ENCODE assay signal across 9 mouse cellular contexts in the genomic region with DNA sequence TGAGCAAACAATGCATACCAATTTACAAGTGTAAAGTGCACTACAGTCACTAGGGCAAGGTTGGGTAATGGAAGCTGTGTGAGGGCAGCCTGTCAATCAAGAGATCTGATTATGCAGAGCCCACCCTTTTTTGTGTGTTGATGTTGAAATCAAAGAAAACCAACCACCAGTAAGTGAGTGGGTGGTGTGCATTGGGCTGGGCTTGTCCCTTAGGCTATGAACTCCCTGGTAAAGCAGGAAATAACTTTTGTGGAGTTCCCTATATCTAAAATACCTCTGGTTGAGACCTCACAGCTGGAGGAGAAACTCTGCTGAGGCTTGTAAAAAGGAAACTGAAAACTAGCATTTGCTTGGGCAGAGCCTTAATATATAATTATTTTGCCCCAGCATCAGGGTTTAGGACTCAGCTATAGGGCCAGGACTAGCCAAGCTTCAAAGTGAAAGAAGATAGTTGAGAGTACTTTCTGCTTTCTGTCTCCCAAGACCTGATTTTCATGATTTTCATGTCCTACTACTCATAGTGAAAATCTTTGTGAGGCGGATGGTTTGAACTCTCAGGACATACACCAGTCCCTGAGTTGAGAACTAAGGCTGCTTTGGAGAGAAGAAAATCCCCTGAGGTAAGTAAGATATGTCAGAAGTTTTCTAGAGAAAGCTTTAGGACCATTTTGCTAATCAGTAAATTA. TPM values are rescaled to one million over a fixed set of nuclear protein-coding genes. Genes with fewer than 3 reads are reported as not detected.
DNase-seq lines count a peak whose midpoint lies in the region; ATAC-seq and TF ChIP-seq lines count a peak whose summit lies in the region.
"Had no signal": no experiment of that assay in that cellular context is flagged by ENCODE, and none has a peak within 500 bp of the region (broad histone marks: within the 10 kb centered on the region; RNA-seq: fewer than 3 reads in every experiment).

No protein-coding gene starts in this region.

- H3K4me1 ChIP-seq in kidney, embryonic 15.5 days: no peaks in the 10 kb centered on the region
- peaks cover 2 to 27% of the 10 kb centered on the region in 2 experiments; a peak in 2 of 4 replicates for H3K4me1 ChIP-seq in CH12.LX (ENCODE audit: control insufficient read depth in 1 of 2, insufficient read depth in 2 of 2)
- no peaks in the 10 kb centered on the region for H3K4me1 ChIP-seq in intestine, embryonic 15.5 days (replicated peaks)
- peaks cover 7% of the 10 kb centered on the region; the same call in 1 of the 2 replicates for H3K4me1 ChIP-seq in megakaryocyte, embryonic 14.5 days
- no peaks in the 10 kb centered on the region for H3K4me1 ChIP-seq in forebrain, embryonic 10.5 days

- no peak for DNase-seq in kidney, postnatal 14 days
- DNase-seq in CH12.LX (ENCODE audit: extremely low read depth): peak; percentile 83
- no peak for DNase-seq in forebrain, embryonic 10.5 days (ENCODE audit: extremely low spot score, low spot score)
- no peak for DNase-seq in adrenal gland, postnatal 4 days (ENCODE audit: low spot score in 2 of 2)
- no peak for DNase-seq in adrenal gland, postnatal 36 days
- DNase-seq: heart, adult 2 months had no signal

- peak overlapping the region; percentile 55 for H3K27ac ChIP-seq in kidney, embryonic 15.5 days
- peak overlapping the region; percentile 71 for H3K27ac ChIP-seq in CH12.LX (ENCODE audit: insufficient read depth, low read depth)
- H3K27ac ChIP-seq in intestine, embryonic 15.5 days: peak overlapping the region; percentile 38; the same call in 1 of the 2 replicates
- no peak overlapping the region for H3K27ac ChIP-seq in forebrain, embryonic 10.5 days
- H3K27ac ChIP-seq: heart, adult 2 months had no signal

- WGBS in kidney, embryonic 15.5 days: 89% methylated on average over 1 of the region's 1 CpGs
- 86% methylated on average over 1 of the region's 1 CpGs for WGBS in intestine, embryonic 15.5 days
- WGBS in forebrain, embryonic 10.5 days: 81% methylated on average over 1 of the region's 1 CpGs

- H3K4me3 ChIP-seq in kidney, embryonic 15.5 days (replicated peaks): no peak overlapping the region
- H3K4me3 ChIP-seq in CH12.LX (replicated peaks in 1 of 3; ENCODE audit: low read depth in 2 of 3, low read length in 2 of 3, poor library complexity in 1 of 3): peak overlapping the region; percentile 6 to 67 (median 61)
- H3K4me3 ChIP-seq in intestine, embryonic 15.5 days (replicated peaks): no peak overlapping the region
- peak overlapping the region; percentile 35 for H3K4me3 ChIP-seq in megakaryocyte, embryonic 14.5 days (replicated peaks)
- no peak overlapping the region for H3K4me3 ChIP-seq in forebrain, embryonic 10.5 days
- H3K4me3 ChIP-seq: heart, adult 2 months had no signal

- TF ChIP-seq EP300 in CH12.LX (IDR thresholded peaks at IDR 0.05; ENCODE audit: low read length): peak; percentile 73

- ATAC-seq in kidney, embryonic 15.5 days (replicated peaks; ENCODE audit: low FRiP score): peak; percentile 75
- ATAC-seq in intestine, embryonic 15.5 days: peak; percentile 97

- TF ChIP-seq CTCF in CH12.LX (conservative IDR thresholded peaks at IDR 0.05 in 1 of 2, IDR thresholded peaks at IDR 0.05 in 1 of 2; ENCODE audit: low read depth in 2 of 2, low read length in 2 of 2): no peak

- H3K79me2 ChIP-seq in CH12.LX (replicated peaks; ENCODE audit: control insufficient read depth, extremely low read depth, insufficient read depth, poor library complexity, severe bottlenecking): peaks cover 18% of the 10 kb centered on the region

- no peaks in the 10 kb centered on the region for H3K9me3 ChIP-seq in kidney, embryonic 15.5 days (replicated peaks)
- H3K9me3 ChIP-seq in CH12.LX (replicated peaks; ENCODE audit: low read length): no peaks in the 10 kb centered on the region
- H3K9me3 ChIP-seq in intestine, embryonic 15.5 days: no peaks in the 10 kb centered on the region
- H3K9me3 ChIP-seq in megakaryocyte, embryonic 14.5 days: no peaks in the 10 kb centered on the region
- H3K9me3 ChIP-seq in forebrain, embryonic 10.5 days: no peaks in the 10 kb centered on the region; the same call in 1 of the 2 replicates

- TF ChIP-seq POLR2A in CH12.LX (IDR thresholded peaks at IDR 0.05; ENCODE audit: low read depth, low read length): no peak

- no peak for TF ChIP-seq RAD21 in CH12.LX (IDR thresholded peaks at IDR 0.05; ENCODE audit: low read depth, low read length)

- no peaks in the 10 kb centered on the region for H3K27me3 ChIP-seq in kidney, embryonic 15.5 days
- H3K27me3 ChIP-seq in CH12.LX (replicated peaks): no peaks in the 10 kb centered on the region
- H3K27me3 ChIP-seq in intestine, embryonic 15.5 days (replicated peaks): no peaks in the 10 kb centered on the region
- no peaks in the 10 kb centered on the region for H3K27me3 ChIP-seq in megakaryocyte, embryonic 14.5 days (replicated peaks)
- H3K27me3 ChIP-seq in forebrain, embryonic 10.5 days (ENCODE audit: poor library complexity, severe bottlenecking): no peaks in the 10 kb centered on the region

- no peak overlapping the region for H3K9ac ChIP-seq in kidney, embryonic 15.5 days
- H3K9ac ChIP-seq in CH12.LX (ENCODE audit: insufficient read depth, low read depth): peak overlapping the region; percentile 85
- no peak overlapping the region for H3K9ac ChIP-seq in intestine, embryonic 15.5 days

- dilution Hi-C loops in CH12.LX (cut with MboI; ENCODE audit: extremely low pct_ligation_motif_present, extremely low pct_unique_long_range_greater_than_20kb, low sequenced_read_pairs): no loop called here

- H3K36me3 ChIP-seq in kidney, embryonic 15.5 days: no peaks in the 10 kb centered on the region
- no peaks in the 10 kb centered on the region for H3K36me3 ChIP-seq in CH12.LX (replicated peaks in 1 of 2; ENCODE audit: control insufficient read depth in 1 of 2, insufficient read depth in 1 of 2, low read length in 1 of 2)
- H3K36me3 ChIP-seq in intestine, embryonic 15.5 days: no peaks in the 10 kb centered on the region
- H3K36me3 ChIP-seq in megakaryocyte, embryonic 14.5 days (replicated peaks; ENCODE audit: low read length): no peaks in the 10 kb centered on the region
- H3K36me3 ChIP-seq in forebrain, embryonic 10.5 days (replicated peaks): peaks cover 5% of the 10 kb centered on the region; the same call in 1 of the 2 replicates

- H3K4me2 ChIP-seq in kidney, embryonic 15.5 days: no peak overlapping the region
- peak overlapping the region; percentile 99 for H3K4me2 ChIP-seq in CH12.LX (ENCODE audit: insufficient read depth, low read depth, poor library complexity, severe bottlenecking)
- no peak overlapping the region for H3K4me2 ChIP-seq in intestine, embryonic 15.5 days (replicated peaks)

- in situ Hi-C loops in CH12.LX (cut with MboI; ENCODE audit: low pct_ligation_motif_present, low pct_unique_long_range_greater_than_20kb, low sequenced_read_pairs): no loop called here

TF ChIP-seq in CH12.LX, 34 proteins besides CTCF, POLR2A, EP300 and RAD21 (continues in another document):
- TF ChIP-seq MEF2A (IDR thresholded peaks at IDR 0.05; ENCODE audit: borderline replicate concordance, low read depth, low read length) (peak; percentile 84), MAFK (IDR thresholded peaks at IDR 0.05; ENCODE audit: insufficient replicate concordance, low read length) (no peak; the same call in 1 of the 2 replicates), ZKSCAN1 (IDR thresholded peaks at IDR 0.05; ENCODE audit: borderline replicate concordance, low read depth, low read length) (no peak), ZC3H11A (IDR thresholded peaks at IDR 0.05; ENCODE audit: low read depth, low read length) (no peak), E2F4 (IDR thresholded peaks at IDR 0.05; ENCODE audit: insufficient replicate concordance, low read depth, low read length) (no peak), USF1 (IDR thresholded peaks at IDR 0.05; ENCODE audit: low read depth, low read length) (no peak), POLR2AphosphoS2 (IDR thresholded peaks at IDR 0.05; ENCODE audit: low read depth, low read length) (no peak), NRF1 (IDR thresholded peaks at IDR 0.05; ENCODE audit: low read depth, low read length) (no peak), NELFE (IDR thresholded peaks at IDR 0.05; ENCODE audit: low read depth, low read length) (no peak), RCOR1 (conservative IDR thresholded peaks at IDR 0.05; ENCODE audit: low read depth, low read length) (peak; percentile 60; the same call in 1 of the 2 replicates), MXI1 (IDR thresholded peaks at IDR 0.05; ENCODE audit: low read depth, low read length) (peak; percentile 55), MAZ (IDR thresholded peaks at IDR 0.05; ENCODE audit: low read depth, low read length) (peak; percentile 61; the same call in 1 of the 2 replicates), IRF4 (IDR thresholded peaks at IDR 0.05; ENCODE audit: low read depth, low read length) (peak; percentile 82), TBP (conservative IDR thresholded peaks at IDR 0.05; ENCODE audit: low read depth, low read length) (0 out of 2 replicates have a peak, but pooled peaks have one; percentile 62), UBTF (IDR thresholded peaks at IDR 0.05; ENCODE audit: low read depth, low read length) (no peak), GABPA (IDR thresholded peaks at IDR 0.05; ENCODE audit: insufficient replicate concordance, low read depth, low read length) (no peak), CHD1 (IDR thresholded peaks at IDR 0.05; ENCODE audit: low read depth, low read length) (peak; percentile 46), CHD2 (IDR thresholded peaks at IDR 0.05; ENCODE audit: low read length) (no peak), TCF12 (IDR thresholded peaks at IDR 0.05; ENCODE audit: low read depth, low read length) (peak; percentile 59; the same call in 1 of the 2 replicates), HCFC1 (IDR thresholded peaks at IDR 0.05; ENCODE audit: low read depth, low read length) (peak; percentile 36; the same call in 1 of the 2 replicates), JUN (IDR thresholded peaks at IDR 0.05; ENCODE audit: insufficient read depth, low read depth, low read length) (no peak), SMC3 (IDR thresholded peaks at IDR 0.05; ENCODE audit: low read depth, low read length) (no peak), MAX (IDR thresholded peaks at IDR 0.05; ENCODE audit: low read length) (no peak), ZNF384 (IDR thresholded peaks at IDR 0.05; ENCODE audit: low read depth, low read length) (no peak)

RNA-seq across cellular contexts. Expression of a gene that starts 51.6 kb away (rescaled TPM):
- 0.71 and 1.3 TPM in 2 replicates for polyA plus RNA-seq in kidney, embryonic 15.5 days (2015; fragmentation: Nextera tagmentation; extraction: Ambion mirVana)
- total RNA-seq in CH12.LX (2012; rRNA removed) (not detected in 2 replicates), CH12.LX (2014; rRNA removed) (not detected in 2 replicates)
- polyA plus RNA-seq in CH12.LX (2012; ENCODE audit: insufficient read length, low read depth): not detected in 2 replicates
- polyA plus RNA-seq in intestine, embryonic 15.5 days (2015; fragmentation: Nextera tagmentation; extraction: Ambion mirVana): 2.2 and 2.4 TPM in 2 replicates
- not detected in 2 replicates for polyA plus RNA-seq in megakaryocyte, embryonic 14.5 days (2012; ENCODE audit: insufficient read depth, low replicate concordance)
- 1.6 and 1.9 TPM in 2 replicates for polyA plus RNA-seq in forebrain, embryonic 10.5 days (2016; fragmentation: Nextera tagmentation; extraction: Ambion mirVana)
- total RNA-seq in adrenal gland, postnatal 4 days (2021): 10 to 100 TPM; 15.6 to 17.7 TPM
- total RNA-seq in adrenal gland, postnatal 36 days (2021): 1 to 10 TPM; 6.8 to 9.3 TPM

Comparison
In these comparisons a context has a peak if more than half of its experiments do, and no peak if none do; other contexts are left out.
1. H3K4me3 ChIP-seq: peak in CH12.LX (3 of 3) and megakaryocyte, embryonic 14.5 days (single experiment); none in kidney, embryonic 15.5 days (single experiment), intestine, embryonic 15.5 days (single experiment) and forebrain, embryonic 10.5 days (single experiment).